Mouse (Mus musculus) R1 (cell line): ENCODE measurements around the gene Olfr736.
A peak's percentile ranks its signal among the peaks of the same experiment; 100 is the strongest.

Source experiments
- DNase-seq: peaks from one replicate; pipeline ENCODE4 v3.0.0-alpha.2; 2018; ENCODE audit warnings: low read depth, low spot score

Gene Olfr736

GRCm38 (mm10) chr14:50380863-50381262, at the start of gene Olfr736:
TSS of gene Olfr736 (plus strand) at chr14:50381163.
- no peak for DNase-seq

- DNase-seq = no peak
Observed at GRCm38 (mm10) chr14:50348796-50349195, 32.2 kb upstream of the Olfr736 start, which contains the start of gene Olfr735. TSS of gene Olfr735 (minus strand) at chr14:50348872.

GRCm38 (mm10) chr14:50352438-50352837, 28.5 kb upstream of the Olfr736 start:
- DNase-seq = peak; percentile 81

- DNase-seq = no peak
Observed at GRCm38 (mm10) chr14:50356725-50357124, 24.2 kb upstream of the Olfr736 start.

GRCm38 (mm10) chr14:50357593-50357992, 23.4 kb upstream of the Olfr736 start, which contains the start of gene Tlr11:
TSS of gene Tlr11 (plus strand) at chr14:50357914.
- DNase-seq = no peak

- DNase-seq = no peak
Observed at GRCm38 (mm10) chr14:50360480-50360879, 20.5 kb upstream of the Olfr736 start.

- no peak for DNase-seq
Observed at GRCm38 (mm10) chr14:50363561-50363960, 17.4 kb upstream of the Olfr736 start.

- no peak for DNase-seq
Observed at GRCm38 (mm10) chr14:50407268-50407667, 26.3 kb downstream of the Olfr736 start, which contains the start of gene Olfr738. TSS of gene Olfr738 (plus strand) at chr14:50407568.

- no peak for DNase-seq
Observed at GRCm38 (mm10) chr14:50418326-50418725, 37.4 kb downstream of the Olfr736 start, which contains the start of gene Olfr739. TSS of gene Olfr739 (plus strand) at chr14:50418626.
